Mouse (Mus musculus) C2C12 (cell line): Measurements from ENCODE around the gene Arl9.

Experiments
- CTCF ChIP-seq: IDR thresholded peaks from one replicate; pipeline ENCODE4 v1.5.1; 2011; ENCODE audit not compliant: control insufficient read depth, insufficient read depth, insufficient read length
- FOSL1 ChIP-seq: IDR thresholded peaks from one replicate; pipeline ENCODE4 v1.8.0; 2011; ENCODE audit warnings: mild to moderate bottlenecking, low read length; ENCODE audit not compliant: poor library complexity, insufficient read depth, severe bottlenecking
- MAX ChIP-seq: IDR thresholded peaks from one replicate; pipeline ENCODE4 v1.6.1; 2011; ENCODE audit warnings: mild to moderate bottlenecking, control low read depth
- MYOD1 ChIP-seq: IDR thresholded peaks from one replicate; pipeline ENCODE4 v1.6.1; 2011; ENCODE audit warnings: low read depth; ENCODE audit not compliant: control insufficient read depth, insufficient read length
- MYOG ChIP-seq: IDR thresholded peaks from one replicate; pipeline ENCODE4 v1.6.1; 2011; ENCODE audit not compliant: control insufficient read depth, insufficient read length; ENCODE audit errors: extremely low read depth
- USF1 ChIP-seq: IDR thresholded peaks from one replicate; pipeline ENCODE4 v1.6.1; 2011; ENCODE audit warnings: low read depth, mild to moderate bottlenecking, control low read depth, moderate library complexity

DNA sequence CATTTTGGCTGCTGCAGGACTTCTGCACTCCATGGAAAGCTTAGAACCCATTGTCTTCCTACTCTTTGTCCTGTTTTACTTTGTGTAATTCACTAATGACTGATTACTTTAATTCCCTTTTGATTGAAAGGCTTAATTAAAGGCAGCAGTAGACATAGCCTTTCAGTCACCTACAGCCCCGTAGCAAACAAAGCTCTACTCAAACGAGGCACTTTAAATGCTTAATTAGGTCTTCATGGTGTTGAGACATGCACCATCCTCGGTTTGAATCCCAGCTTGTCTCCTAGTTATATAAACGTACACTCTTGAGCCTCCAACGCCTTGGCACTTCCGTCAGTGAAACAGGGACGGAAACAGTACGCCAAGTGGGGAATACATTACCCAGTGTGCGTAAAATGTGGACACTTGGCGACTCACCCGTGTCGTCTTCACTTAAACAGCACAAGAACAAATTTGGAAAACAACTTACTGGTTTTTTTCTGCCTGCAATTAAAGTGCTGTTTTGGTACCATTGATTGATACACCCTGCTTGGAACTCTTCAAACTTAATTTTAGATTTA lies 53.1 kb downstream of the Arl9 start:
- TF ChIP-seq MYOG (no peak), CTCF (no peak), MAX (no peak), USF1 (no peak), FOSL1 (no peak), MYOD1 (no peak)
